Mouse (Mus musculus): ENCODE measurements at regions not wholly inside any gene's neighbourhood (a gene's known extent, or its start where the extent isn't known, plus 50 kb on each side); places are given as distances from the start of the nearest gene placed in this dataset.

GRCm38 (mm10) chr4:29034406-29034805 lies 221.5 kb downstream of the Epha7 start:
- no peak for ATAC-seq (ENCODE audit: low FRiP score)
- no peaks in the 10 kb centered on the region for H3K9me3 ChIP-seq (ENCODE audit: control insufficient read depth, low read length)

GRCm38 (mm10) chr4:29039993-29040392 lies 227.1 kb downstream of the Epha7 start:
- DNase-seq (ENCODE audit: low spot score) (no peak), ATAC-seq (ENCODE audit: low FRiP score) (no peak)
- Histone ChIP-seq H3K4me1 (replicated peaks; ENCODE audit: control insufficient read depth, insufficient read depth, low read length) (no peaks in the 10 kb centered on the region), H3K4me2 (replicated peaks; ENCODE audit: low read depth, low read length) (no peak overlapping the region), H3K27me3 (ENCODE audit: control insufficient read depth, insufficient read depth, low read length) (no peaks in the 10 kb centered on the region), H3K9me3 (ENCODE audit: control insufficient read depth, low read length) (no peaks in the 10 kb centered on the region), H3K36me3 (ENCODE audit: control insufficient read depth, insufficient read depth, low read length) (no peaks in the 10 kb centered on the region), H3K9ac (ENCODE audit: low read depth, low read length) (no peak overlapping the region), H3K27ac (ENCODE audit: low read depth, low read length) (no peak overlapping the region), H3K4me3 (ENCODE audit: low read depth, low read length) (no peak overlapping the region)
- 56% methylated on average over 1 of the region's 1 CpGs for WGBS

More at GRCm38 (mm10) chr4:29034406-29034805, 221.5 kb downstream of the Epha7 start:
- H3K27me3 ChIP-seq (ENCODE audit: control insufficient read depth, insufficient read depth, low read length) = no peaks in the 10 kb centered on the region
- 87% methylated on average over 1 of the region's 1 CpGs for WGBS
- DNase-seq (ENCODE audit: low spot score) = no peak
- no peak overlapping the region for H3K4me3 ChIP-seq (ENCODE audit: low read depth, low read length)
- H3K9ac ChIP-seq (ENCODE audit: low read depth, low read length) = no peak overlapping the region
- no peaks in the 10 kb centered on the region for H3K36me3 ChIP-seq (ENCODE audit: control insufficient read depth, insufficient read depth, low read length)
- H3K4me1 ChIP-seq (replicated peaks; ENCODE audit: control insufficient read depth, insufficient read depth, low read length) = no peaks in the 10 kb centered on the region
- no peak overlapping the region for H3K27ac ChIP-seq (ENCODE audit: low read depth, low read length)
- no peak overlapping the region for H3K4me2 ChIP-seq (replicated peaks; ENCODE audit: low read depth, low read length)

- WGBS = 50% methylated on average over 12 of the region's 12 CpGs
- H3K4me1 ChIP-seq (replicated peaks; ENCODE audit: control insufficient read depth, insufficient read depth, low read length) = no peaks in the 10 kb centered on the region
- peak; percentile 54; the same call in 1 of the 2 replicates for ATAC-seq (ENCODE audit: low FRiP score)
- no peak overlapping the region for H3K4me3 ChIP-seq (ENCODE audit: low read depth, low read length)
- H3K27ac ChIP-seq (ENCODE audit: low read depth, low read length) = no peak overlapping the region
- H3K9ac ChIP-seq (ENCODE audit: low read depth, low read length) = no peak overlapping the region
- H3K36me3 ChIP-seq (ENCODE audit: control insufficient read depth, insufficient read depth, low read length) = no peaks in the 10 kb centered on the region
- H3K27me3 ChIP-seq (ENCODE audit: control insufficient read depth, insufficient read depth, low read length) = no peaks in the 10 kb centered on the region
- H3K4me2 ChIP-seq (replicated peaks; ENCODE audit: low read depth, low read length) = no peak overlapping the region
- peak; percentile 18 for DNase-seq (ENCODE audit: low spot score)
- H3K9me3 ChIP-seq (ENCODE audit: control insufficient read depth, low read length) = no peaks in the 10 kb centered on the region
Observed at GRCm38 (mm10) chr4:29068678-29069621, 256.0 kb downstream of the Epha7 start.

GRCm38 (mm10) chr4:29074204-29074603 lies 261.3 kb downstream of the Epha7 start:
- no peak overlapping the region for H3K27ac ChIP-seq (ENCODE audit: low read depth, low read length)
- no peaks in the 10 kb centered on the region for H3K36me3 ChIP-seq (ENCODE audit: control insufficient read depth, insufficient read depth, low read length)
- no peaks in the 10 kb centered on the region for H3K27me3 ChIP-seq (ENCODE audit: control insufficient read depth, insufficient read depth, low read length)
- no peak overlapping the region for H3K9ac ChIP-seq (ENCODE audit: low read depth, low read length)
- H3K9me3 ChIP-seq (ENCODE audit: control insufficient read depth, low read length) = no peaks in the 10 kb centered on the region
- H3K4me1 ChIP-seq (replicated peaks; ENCODE audit: control insufficient read depth, insufficient read depth, low read length) = no peaks in the 10 kb centered on the region
- no peak for DNase-seq (ENCODE audit: low spot score)
- no peak for ATAC-seq (ENCODE audit: low FRiP score)
- H3K4me3 ChIP-seq (ENCODE audit: low read depth, low read length) = no peak overlapping the region
- H3K4me2 ChIP-seq (replicated peaks; ENCODE audit: low read depth, low read length) = no peak overlapping the region

GRCm38 (mm10) chr4:29074851-29075250 lies 261.9 kb downstream of the Epha7 start:
- no peak overlapping the region for H3K9ac ChIP-seq (ENCODE audit: low read depth, low read length)
- ATAC-seq (ENCODE audit: low FRiP score) = no peak
- no peak overlapping the region for H3K27ac ChIP-seq (ENCODE audit: low read depth, low read length)
- H3K4me2 ChIP-seq (replicated peaks; ENCODE audit: low read depth, low read length) = no peak overlapping the region
- no peaks in the 10 kb centered on the region for H3K36me3 ChIP-seq (ENCODE audit: control insufficient read depth, insufficient read depth, low read length)
- DNase-seq (ENCODE audit: low spot score) = no peak
- whole genome bisulfite sequencing = 90% methylated on average over 3 of the region's 3 CpGs
- no peaks in the 10 kb centered on the region for H3K4me1 ChIP-seq (replicated peaks; ENCODE audit: control insufficient read depth, insufficient read depth, low read length)
- H3K4me3 ChIP-seq (ENCODE audit: low read depth, low read length) = no peak overlapping the region
- no peaks in the 10 kb centered on the region for H3K27me3 ChIP-seq (ENCODE audit: control insufficient read depth, insufficient read depth, low read length)
- H3K9me3 ChIP-seq (ENCODE audit: control insufficient read depth, low read length) = no peaks in the 10 kb centered on the region

GRCm38 (mm10) chr4:29076683-29077082 lies 263.8 kb downstream of the Epha7 start:
- no peaks in the 10 kb centered on the region for H3K36me3 ChIP-seq (ENCODE audit: control insufficient read depth, insufficient read depth, low read length)
- H3K27me3 ChIP-seq (ENCODE audit: control insufficient read depth, insufficient read depth, low read length) = no peaks in the 10 kb centered on the region
- 95% methylated on average over 3 of the region's 3 CpGs for WGBS
- no peak overlapping the region for H3K9ac ChIP-seq (ENCODE audit: low read depth, low read length)
- ATAC-seq (ENCODE audit: low FRiP score) = no peak
- H3K4me1 ChIP-seq (replicated peaks; ENCODE audit: control insufficient read depth, insufficient read depth, low read length) = no peaks in the 10 kb centered on the region
- no peak overlapping the region for H3K4me2 ChIP-seq (replicated peaks; ENCODE audit: low read depth, low read length)
- H3K9me3 ChIP-seq (ENCODE audit: control insufficient read depth, low read length) = no peaks in the 10 kb centered on the region
- no peak for DNase-seq (ENCODE audit: low spot score)
- H3K27ac ChIP-seq (ENCODE audit: low read depth, low read length) = no peak overlapping the region
- no peak overlapping the region for H3K4me3 ChIP-seq (ENCODE audit: low read depth, low read length)

- WGBS = 96% methylated on average over 3 of the region's 3 CpGs
- H3K4me3 ChIP-seq (ENCODE audit: low read depth, low read length) = no peak overlapping the region
- no peak overlapping the region for H3K9ac ChIP-seq (ENCODE audit: low read depth, low read length)
- ATAC-seq (ENCODE audit: low FRiP score) (no peak), DNase-seq (ENCODE audit: low spot score) (no peak)
- no peaks in the 10 kb centered on the region for H3K27me3 ChIP-seq (ENCODE audit: control insufficient read depth, insufficient read depth, low read length)
- no peaks in the 10 kb centered on the region for H3K36me3 ChIP-seq (ENCODE audit: control insufficient read depth, insufficient read depth, low read length)
- H3K27ac ChIP-seq (ENCODE audit: low read depth, low read length) = no peak overlapping the region
- H3K4me1 ChIP-seq (replicated peaks; ENCODE audit: control insufficient read depth, insufficient read depth, low read length) = no peaks in the 10 kb centered on the region
- no peaks in the 10 kb centered on the region for H3K9me3 ChIP-seq (ENCODE audit: control insufficient read depth, low read length)
- H3K4me2 ChIP-seq (replicated peaks; ENCODE audit: low read depth, low read length) = no peak overlapping the region
Observed at GRCm38 (mm10) chr4:29078391-29078790, 265.5 kb downstream of the Epha7 start.

- Histone ChIP-seq H3K9ac (ENCODE audit: low read depth, low read length) (no peak overlapping the region), H3K27me3 (ENCODE audit: control insufficient read depth, insufficient read depth, low read length) (no peaks in the 10 kb centered on the region), H3K4me2 (replicated peaks; ENCODE audit: low read depth, low read length) (no peak overlapping the region), H3K9me3 (ENCODE audit: control insufficient read depth, low read length) (no peaks in the 10 kb centered on the region), H3K36me3 (ENCODE audit: control insufficient read depth, insufficient read depth, low read length) (no peaks in the 10 kb centered on the region), H3K4me1 (replicated peaks; ENCODE audit: control insufficient read depth, insufficient read depth, low read length) (no peaks in the 10 kb centered on the region), H3K27ac (ENCODE audit: low read depth, low read length) (no peak overlapping the region), H3K4me3 (ENCODE audit: low read depth, low read length) (no peak overlapping the region)
- 75% methylated on average over 5 of the region's 5 CpGs for WGBS
- no peak for ATAC-seq (ENCODE audit: low FRiP score)
- DNase-seq (ENCODE audit: low spot score) = no peak
Observed at GRCm38 (mm10) chr4:29083545-29084290, 270.8 kb downstream of the Epha7 start.

All from hindbrain, embryonic 11.5 days (tissue).